Mouse (Mus musculus): ENCODE results near the gene Cog4. TPM values are rescaled to one million over a fixed set of nuclear protein-coding genes. Genes with fewer than 3 reads are reported as not detected.
"Not testable (repeated sequence)": the region's sequence is repeated elsewhere in the genome, so short reads cannot be mapped to it uniquely, and the experiment has no call there.

Cog4 gene
- polyA plus RNA-seq, 1 experiment = 56.5 TPM

- DNase-seq = no peak
- 84% methylated on average over 3 of the region's 3 CpGs for WGBS
- Histone ChIP-seq H3K27ac (ENCODE audit: insufficient read depth, low read length) (no peak overlapping the region), H3K4me3 (replicated peaks; ENCODE audit: insufficient read depth, low read depth, low read length) (no peak overlapping the region), H3K27me3 (ENCODE audit: control insufficient read depth, insufficient read depth, low read length) (no peaks in the 10 kb centered on the region), H3K4me1 (ENCODE audit: control insufficient read depth, insufficient read depth, low read length) (peaks cover 3% of the 10 kb centered on the region; the same call in 1 of the 2 replicates)
- TF ChIP-seq POLR2A (IDR thresholded peaks at IDR 0.05; ENCODE audit: borderline replicate concordance, insufficient read depth, low read length) (no peak), CTCF (IDR thresholded peaks at IDR 0.05; ENCODE audit: borderline replicate concordance, insufficient read depth, low read depth, low read length) (no peak)
These were observed 4.3 kb upstream of the Cog4 start for GRCm38 (mm10) chr8:110842012-110842574.

- no peaks in the 10 kb centered on the region for H3K27me3 ChIP-seq (ENCODE audit: control insufficient read depth, insufficient read depth, low read length)
- TF ChIP-seq POLR2A (IDR thresholded peaks at IDR 0.05; ENCODE audit: borderline replicate concordance, insufficient read depth, low read length) = no peak
- no peak for TF ChIP-seq CTCF (IDR thresholded peaks at IDR 0.05; ENCODE audit: borderline replicate concordance, insufficient read depth, low read depth, low read length)
- no peak for DNase-seq
- peaks cover 3% of the 10 kb centered on the region; the same call in 1 of the 2 replicates for H3K4me1 ChIP-seq (ENCODE audit: control insufficient read depth, insufficient read depth, low read length)
- H3K4me3 ChIP-seq (replicated peaks; ENCODE audit: insufficient read depth, low read depth, low read length) = no peak overlapping the region
- H3K27ac ChIP-seq (ENCODE audit: insufficient read depth, low read length) = no peak overlapping the region
- WGBS = 63% methylated on average over 5 of the region's 5 CpGs
These were observed 3.2 kb upstream of the Cog4 start for GRCm38 (mm10) chr8:110843207-110843606.

GRCm38 (mm10) chr8:110844941-110845340 is 1.5 kb upstream of the Cog4 start:
- no peak for DNase-seq
- WGBS = 64% methylated on average over 3 of the region's 3 CpGs
- H3K27me3 ChIP-seq (ENCODE audit: control insufficient read depth, insufficient read depth, low read length) = no peaks in the 10 kb centered on the region
- peaks cover 3% of the 10 kb centered on the region; the same call in 1 of the 2 replicates for H3K4me1 ChIP-seq (ENCODE audit: control insufficient read depth, insufficient read depth, low read length)
- TF ChIP-seq CTCF (IDR thresholded peaks at IDR 0.05; ENCODE audit: borderline replicate concordance, insufficient read depth, low read depth, low read length) (no peak), POLR2A (IDR thresholded peaks at IDR 0.05; ENCODE audit: borderline replicate concordance, insufficient read depth, low read length) (no peak)
- H3K27ac ChIP-seq (ENCODE audit: insufficient read depth, low read length) = no peak overlapping the region
- H3K4me3 ChIP-seq (replicated peaks; ENCODE audit: insufficient read depth, low read depth, low read length) = no peak overlapping the region

- WGBS = 3% methylated on average over 17 of the region's 17 CpGs
- 0 out of 2 replicates have a peak overlapping the region, but pooled peaks have one; percentile 92 for H3K27ac ChIP-seq (ENCODE audit: insufficient read depth, low read length)
- peaks cover 3% of the 10 kb centered on the region; the same call in 1 of the 2 replicates for H3K4me1 ChIP-seq (ENCODE audit: control insufficient read depth, insufficient read depth, low read length)
- no peak for DNase-seq
- TF ChIP-seq CTCF (IDR thresholded peaks at IDR 0.05; ENCODE audit: borderline replicate concordance, insufficient read depth, low read depth, low read length) (no peak), POLR2A (IDR thresholded peaks at IDR 0.05; ENCODE audit: borderline replicate concordance, insufficient read depth, low read length) (no peak)
- H3K27me3 ChIP-seq (ENCODE audit: control insufficient read depth, insufficient read depth, low read length) = no peaks in the 10 kb centered on the region
- peak overlapping the region; percentile 98 for H3K4me3 ChIP-seq (replicated peaks; ENCODE audit: insufficient read depth, low read depth, low read length)
These were observed 487 bp upstream of the Cog4 start for GRCm38 (mm10) chr8:110845821-110846404.

GRCm38 (mm10) chr8:110847171-110847549 is 760 bp downstream of the Cog4 start:
- H3K27ac ChIP-seq (ENCODE audit: insufficient read depth, low read length) = peak overlapping the region; percentile 92
- peaks cover 3% of the 10 kb centered on the region; the same call in 1 of the 2 replicates for H3K4me1 ChIP-seq (ENCODE audit: control insufficient read depth, insufficient read depth, low read length)
- TF ChIP-seq POLR2A (IDR thresholded peaks at IDR 0.05; ENCODE audit: borderline replicate concordance, insufficient read depth, low read length) (no peak), CTCF (IDR thresholded peaks at IDR 0.05; ENCODE audit: borderline replicate concordance, insufficient read depth, low read depth, low read length) (no peak; the same call in 1 of the 2 replicates)
- H3K4me3 ChIP-seq (replicated peaks; ENCODE audit: insufficient read depth, low read depth, low read length) = peak overlapping the region; percentile 98
- DNase-seq = no peak
- H3K27me3 ChIP-seq (ENCODE audit: control insufficient read depth, insufficient read depth, low read length) = no peaks in the 10 kb centered on the region
- under 1% methylated on average over 13 of the region's 13 CpGs for WGBS

GRCm38 (mm10) chr8:110847645-110848495 is 1.5 kb downstream of the Cog4 start:
- WGBS = 55% methylated on average over 14 of the region's 14 CpGs
- no peak for TF ChIP-seq POLR2A (IDR thresholded peaks at IDR 0.05; ENCODE audit: borderline replicate concordance, insufficient read depth, low read length)
- peak in 1 of 2 experiments; percentile 6 for DNase-seq
- no peaks in the 10 kb centered on the region for H3K27me3 ChIP-seq (ENCODE audit: control insufficient read depth, insufficient read depth, low read length)
- H3K27ac ChIP-seq (ENCODE audit: insufficient read depth, low read length) = no peak overlapping the region
- H3K4me3 ChIP-seq (replicated peaks; ENCODE audit: insufficient read depth, low read depth, low read length) = peak overlapping the region; percentile 8
- peaks cover 3% of the 10 kb centered on the region; the same call in 1 of the 2 replicates for H3K4me1 ChIP-seq (ENCODE audit: control insufficient read depth, insufficient read depth, low read length)

GRCm38 (mm10) chr8:110851186-110851585 is 4.8 kb downstream of the Cog4 start:
- no peak for TF ChIP-seq CTCF (IDR thresholded peaks at IDR 0.05; ENCODE audit: borderline replicate concordance, insufficient read depth, low read depth, low read length)
- no peak for TF ChIP-seq POLR2A (IDR thresholded peaks at IDR 0.05; ENCODE audit: borderline replicate concordance, insufficient read depth, low read length)
- no peaks in the 10 kb centered on the region for H3K27me3 ChIP-seq (ENCODE audit: control insufficient read depth, insufficient read depth, low read length)
- no peak for DNase-seq
- H3K4me3 ChIP-seq (replicated peaks; ENCODE audit: insufficient read depth, low read depth, low read length) = no peak overlapping the region
- H3K4me1 ChIP-seq (ENCODE audit: control insufficient read depth, insufficient read depth, low read length) = no peaks in the 10 kb centered on the region
- 95% methylated on average over 10 of the region's 10 CpGs for WGBS
- no peak overlapping the region for H3K27ac ChIP-seq (ENCODE audit: insufficient read depth, low read length)

GRCm38 (mm10) chr8:110856073-110856472 is 9.7 kb downstream of the Cog4 start:
- H3K4me1 ChIP-seq (ENCODE audit: control insufficient read depth, insufficient read depth, low read length); H3K4me3 ChIP-seq (replicated peaks; ENCODE audit: insufficient read depth, low read depth, low read length); H3K27me3 ChIP-seq (ENCODE audit: control insufficient read depth, insufficient read depth, low read length); H3K27ac ChIP-seq (ENCODE audit: insufficient read depth, low read length); DNase-seq: not testable (repeated sequence)
- WGBS = 86% methylated on average over 4 of the region's 4 CpGs
